Mouse (Mus musculus) naive thymus-derived CD4-positive, alpha-beta T cell, adult 5 months (primary cell): ENCODE results near the gene Nsmce4a. TPM values are rescaled to one million over a fixed set of nuclear protein-coding genes. Genes with fewer than 3 reads are reported as not detected.

Experiments used
- polyA plus RNA-seq: library from polyadenylated mRNA; unstranded; fragments of 100-300 nt; shearing (Covaris generic); gene quantifications from one replicate; pipeline ENCODE4 v1.2.1, GENCODE M21; 2017

Nsmce4a gene
- 226 TPM for polyA plus RNA-seq

GRCm38 (mm10) chr7:130572821-130573220, at the start of gene Nsmce4a:
Gene Nsmce4a, minus strand, starts transcription at chr7:130573118.

DNA sequence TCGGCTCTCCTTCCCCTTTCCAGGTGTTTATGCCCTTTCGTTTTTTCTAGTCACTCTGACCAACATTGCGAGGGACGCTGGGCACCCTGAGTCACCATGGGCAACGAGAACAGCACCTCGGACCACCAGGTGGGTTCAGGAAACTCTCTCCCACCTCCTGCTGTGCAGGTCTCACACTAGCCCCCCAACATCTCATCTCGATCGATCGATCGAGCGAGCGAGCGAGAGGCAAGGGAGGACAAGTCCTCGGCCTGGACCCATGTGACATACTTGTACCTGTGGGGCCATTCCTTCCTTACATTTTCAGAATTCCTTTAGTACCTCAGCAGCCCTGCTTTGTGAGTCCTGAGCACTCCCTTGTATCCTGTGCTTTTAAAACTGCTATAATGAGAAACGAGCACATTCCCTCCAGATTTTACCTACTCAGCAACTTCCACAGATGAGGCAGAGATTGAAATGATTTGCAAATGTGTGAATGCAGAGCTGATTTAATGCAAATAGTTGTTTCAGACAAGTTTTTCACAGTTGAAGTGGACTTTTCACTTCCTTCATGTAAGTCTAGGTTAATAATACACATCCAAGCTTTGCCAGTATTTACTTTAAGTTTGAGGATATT, 4.6 kb upstream of the Nsmce4a start, which contains the start of gene Tacc2:
Tacc2 (plus strand) TSS at position 51 of the 616 bp plus-strand sequence.

DNA sequence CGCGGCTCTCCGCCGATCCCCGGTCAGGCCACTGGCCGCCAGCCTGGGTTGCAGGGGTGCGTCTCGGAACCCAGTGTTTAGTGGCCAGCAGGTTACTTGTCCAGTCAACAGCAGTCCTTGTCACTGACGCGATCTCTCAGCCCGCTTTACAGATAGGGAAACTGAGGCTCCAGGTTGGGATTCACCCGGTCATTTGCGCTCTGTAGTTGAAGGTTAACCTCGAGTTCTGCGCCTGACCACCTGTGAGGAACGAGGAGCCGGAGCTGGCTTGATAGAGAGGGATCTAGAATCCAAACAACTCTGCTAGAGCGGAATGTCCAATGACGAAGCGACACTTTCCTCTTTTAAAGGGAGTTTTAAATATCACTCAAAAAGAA, 52.9 kb downstream of the Nsmce4a start, which contains the start of gene Ate1:
Ate1 (minus strand) TSS at position 321 of the 377 bp plus-strand sequence.

Other genes with a start within 250 kb of the Nsmce4a start
- gene Ate1, start 52.7 kb downstream of the Nsmce4a start, polyA plus RNA-seq = 71.9 TPM
- gene Tacc2, start 4.3 kb upstream of the Nsmce4a start, polyA plus RNA-seq = 9.4 TPM
- 0.32 TPM for gene Btbd16, start 201.0 kb upstream of the Nsmce4a start, polyA plus RNA-seq